Mouse (Mus musculus): ENCODE results near the gene Ost4. TPM values are rescaled to one million over a fixed set of nuclear protein-coding genes. Genes with fewer than 3 reads are reported as not detected.
A peak's percentile ranks its signal among the peaks of the same experiment; 100 is the strongest.

The Ost4 gene
- polyA plus RNA-seq, 1 experiment from 2014 or later: 376 TPM

- 79% methylated on average over 7 of the region's 7 CpGs for WGBS
- H3K36me3 ChIP-seq (ENCODE audit: control insufficient read depth, insufficient read depth, low read length): no peaks in the 10 kb centered on the region; the same call in 1 of the 2 replicates
- H3K9ac ChIP-seq (ENCODE audit: low read length): no peak overlapping the region; the same call in 1 of the 2 replicates
- H3K27me3 ChIP-seq (ENCODE audit: control insufficient read depth, insufficient read depth, low read length): no peaks in the 10 kb centered on the region
- ATAC-seq (ENCODE audit: low FRiP score) (no peak), DNase-seq (ENCODE audit: low spot score, missing footprints) (no peak)
- H3K4me3 ChIP-seq (ENCODE audit: low read depth, low read length): no peak overlapping the region
- H3K27ac ChIP-seq (ENCODE audit: low read depth, low read length): peak overlapping the region; percentile 76; the same call in 1 of the 2 replicates
- peaks cover 20% of the 10 kb centered on the region; the same call in 1 of the 2 replicates for H3K4me1 ChIP-seq (ENCODE audit: control insufficient read depth, insufficient read depth, low read length)
- peak overlapping the region; percentile 10; the same call in 1 of the 2 replicates for H3K4me2 ChIP-seq
- no peaks in the 10 kb centered on the region for H3K9me3 ChIP-seq (ENCODE audit: control insufficient read depth, low read length)
Measured at GRCm38 (mm10) chr5:30914101-30914635, 6.6 kb upstream of the Ost4 start.

GRCm38 (mm10) chr5:30913060-30913841, 5.7 kb upstream of the Ost4 start, which contains the start of gene Emilin1:
Gene Emilin1, plus strand, starts transcription at chr5:30913402.
- Histone ChIP-seq H3K27me3 (ENCODE audit: control insufficient read depth, insufficient read depth, low read length) (no peaks in the 10 kb centered on the region), H3K4me2 (peak within 1 kb of the TSS; percentile 22; the same call in 1 of the 2 replicates), H3K4me3 (ENCODE audit: low read depth, low read length) (no peak within 1 kb of the TSS), H3K36me3 (ENCODE audit: control insufficient read depth, insufficient read depth, low read length) (no peaks in the 10 kb centered on the region), H3K27ac (ENCODE audit: low read depth, low read length) (peak within 1 kb of the TSS; percentile 76), H3K4me1 (ENCODE audit: control insufficient read depth, insufficient read depth, low read length) (peaks cover 23% of the 10 kb centered on the region), H3K9me3 (ENCODE audit: control insufficient read depth, low read length) (no peaks in the 10 kb centered on the region), H3K9ac (ENCODE audit: low read length) (peak within 1 kb of the TSS; percentile 45)
- peak; percentile 20; the same call in 1 of the 2 replicates for ATAC-seq (ENCODE audit: low FRiP score)
- WGBS: 29% methylated on average over 12 of the region's 13 CpGs
- DNase-seq (ENCODE audit: low spot score, missing footprints): peak; percentile 90

GRCm38 (mm10) chr5:30912156-30912555, 4.6 kb upstream of the Ost4 start:
- DNase-seq (ENCODE audit: low spot score, missing footprints): no peak
- H3K27me3 ChIP-seq (ENCODE audit: control insufficient read depth, insufficient read depth, low read length): no peaks in the 10 kb centered on the region
- no peak overlapping the region for H3K9ac ChIP-seq (ENCODE audit: low read length)
- no peak overlapping the region for H3K4me2 ChIP-seq
- H3K4me1 ChIP-seq (ENCODE audit: control insufficient read depth, insufficient read depth, low read length): peaks cover 27% of the 10 kb centered on the region
- H3K36me3 ChIP-seq (ENCODE audit: control insufficient read depth, insufficient read depth, low read length): no peaks in the 10 kb centered on the region
- no peak for ATAC-seq (ENCODE audit: low FRiP score)
- no peaks in the 10 kb centered on the region for H3K9me3 ChIP-seq (ENCODE audit: control insufficient read depth, low read length)
- H3K4me3 ChIP-seq (ENCODE audit: low read depth, low read length): no peak overlapping the region
- H3K27ac ChIP-seq (ENCODE audit: low read depth, low read length): no peak overlapping the region
- WGBS: 74% methylated on average over 5 of the region's 5 CpGs

- H3K4me2 ChIP-seq: no peak overlapping the region
- no peaks in the 10 kb centered on the region for H3K9me3 ChIP-seq (ENCODE audit: control insufficient read depth, low read length)
- no peaks in the 10 kb centered on the region for H3K27me3 ChIP-seq (ENCODE audit: control insufficient read depth, insufficient read depth, low read length)
- ATAC-seq (ENCODE audit: low FRiP score) (no peak), DNase-seq (ENCODE audit: low spot score, missing footprints) (no peak)
- no peak overlapping the region for H3K9ac ChIP-seq (ENCODE audit: low read length)
- peaks cover 24% of the 10 kb centered on the region for H3K4me1 ChIP-seq (ENCODE audit: control insufficient read depth, insufficient read depth, low read length)
- H3K36me3 ChIP-seq (ENCODE audit: control insufficient read depth, insufficient read depth, low read length): no peaks in the 10 kb centered on the region
- H3K4me3 ChIP-seq (ENCODE audit: low read depth, low read length): no peak overlapping the region
- no peak overlapping the region for H3K27ac ChIP-seq (ENCODE audit: low read depth, low read length)
Measured at GRCm38 (mm10) chr5:30910481-30910880, 2.9 kb upstream of the Ost4 start.

- H3K4me1 ChIP-seq (ENCODE audit: control insufficient read depth, insufficient read depth, low read length): peaks cover 23% of the 10 kb centered on the region
- H3K9ac ChIP-seq (ENCODE audit: low read length): no peak overlapping the region
- no peaks in the 10 kb centered on the region for H3K36me3 ChIP-seq (ENCODE audit: control insufficient read depth, insufficient read depth, low read length)
- H3K27ac ChIP-seq (ENCODE audit: low read depth, low read length): no peak overlapping the region
- no peak for ATAC-seq (ENCODE audit: low FRiP score)
- H3K9me3 ChIP-seq (ENCODE audit: control insufficient read depth, low read length): no peaks in the 10 kb centered on the region
- no peak overlapping the region for H3K4me3 ChIP-seq (ENCODE audit: low read depth, low read length)
- no peaks in the 10 kb centered on the region for H3K27me3 ChIP-seq (ENCODE audit: control insufficient read depth, insufficient read depth, low read length)
- WGBS: 89% methylated on average over 7 of the region's 7 CpGs
- H3K4me2 ChIP-seq: no peak overlapping the region
- DNase-seq (ENCODE audit: low spot score, missing footprints): no peak
Measured at GRCm38 (mm10) chr5:30909863-30910262, 2.3 kb upstream of the Ost4 start.

- Histone ChIP-seq H3K27ac (ENCODE audit: low read depth, low read length) (no peak overlapping the region), H3K27me3 (ENCODE audit: control insufficient read depth, insufficient read depth, low read length) (no peaks in the 10 kb centered on the region), H3K4me2 (no peak overlapping the region), H3K4me1 (ENCODE audit: control insufficient read depth, insufficient read depth, low read length) (peaks cover 23% of the 10 kb centered on the region), H3K9me3 (ENCODE audit: control insufficient read depth, low read length) (no peaks in the 10 kb centered on the region), H3K4me3 (ENCODE audit: low read depth, low read length) (no peak overlapping the region), H3K9ac (ENCODE audit: low read length) (no peak overlapping the region), H3K36me3 (ENCODE audit: control insufficient read depth, insufficient read depth, low read length) (no peaks in the 10 kb centered on the region)
- ATAC-seq (ENCODE audit: low FRiP score) (no peak), DNase-seq (ENCODE audit: low spot score, missing footprints) (no peak)
- 60% methylated on average over 7 of the region's 7 CpGs for WGBS
Measured at GRCm38 (mm10) chr5:30909300-30909659, 1.7 kb upstream of the Ost4 start.

GRCm38 (mm10) chr5:30908426-30909299, 1.1 kb upstream of the Ost4 start:
- Histone ChIP-seq H3K27me3 (ENCODE audit: control insufficient read depth, insufficient read depth, low read length) (no peaks in the 10 kb centered on the region), H3K9ac (ENCODE audit: low read length) (peak overlapping the region; percentile 82; the same call in 1 of the 2 replicates), H3K9me3 (ENCODE audit: control insufficient read depth, low read length) (no peaks in the 10 kb centered on the region), H3K36me3 (ENCODE audit: control insufficient read depth, insufficient read depth, low read length) (no peaks in the 10 kb centered on the region), H3K4me1 (ENCODE audit: control insufficient read depth, insufficient read depth, low read length) (peaks cover 21% of the 10 kb centered on the region), H3K4me3 (ENCODE audit: low read depth, low read length) (no peak overlapping the region; the same call in 1 of the 2 replicates), H3K4me2 (peak overlapping the region; percentile 97; the same call in 1 of the 2 replicates), H3K27ac (ENCODE audit: low read depth, low read length) (no peak overlapping the region)
- no peak for DNase-seq (ENCODE audit: low spot score, missing footprints)
- 52% methylated on average over 13 of the region's 13 CpGs for WGBS
- no peak for ATAC-seq (ENCODE audit: low FRiP score)

- Histone ChIP-seq H3K27ac (ENCODE audit: low read depth, low read length) (no peak overlapping the region), H3K36me3 (ENCODE audit: control insufficient read depth, insufficient read depth, low read length) (peaks cover 7% of the 10 kb centered on the region; the same call in 1 of the 2 replicates), H3K9me3 (ENCODE audit: control insufficient read depth, low read length) (no peaks in the 10 kb centered on the region), H3K4me2 (no peak overlapping the region), H3K27me3 (ENCODE audit: control insufficient read depth, insufficient read depth, low read length) (no peaks in the 10 kb centered on the region), H3K9ac (ENCODE audit: low read length) (no peak overlapping the region), H3K4me3 (ENCODE audit: low read depth, low read length) (no peak overlapping the region), H3K4me1 (ENCODE audit: control insufficient read depth, insufficient read depth, low read length) (peaks cover 3% of the 10 kb centered on the region)
- 95% methylated on average over 5 of the region's 5 CpGs for WGBS
- ATAC-seq (ENCODE audit: low FRiP score) (no peak), DNase-seq (ENCODE audit: low spot score, missing footprints) (no peak)
Measured at GRCm38 (mm10) chr5:30901860-30902259, 5.7 kb downstream of the Ost4 start.

Measured in midbrain, embryonic 11.5 days (tissue).